Mouse (Mus musculus): Measurements from ENCODE around the gene Cep170b. TPM values are rescaled to one million over a fixed set of nuclear protein-coding genes. Genes with fewer than 3 reads are reported as not detected.

The Cep170b gene
- polyA plus RNA-seq, 1 experiment from 2014 or later: 8.5 TPM

DNA sequence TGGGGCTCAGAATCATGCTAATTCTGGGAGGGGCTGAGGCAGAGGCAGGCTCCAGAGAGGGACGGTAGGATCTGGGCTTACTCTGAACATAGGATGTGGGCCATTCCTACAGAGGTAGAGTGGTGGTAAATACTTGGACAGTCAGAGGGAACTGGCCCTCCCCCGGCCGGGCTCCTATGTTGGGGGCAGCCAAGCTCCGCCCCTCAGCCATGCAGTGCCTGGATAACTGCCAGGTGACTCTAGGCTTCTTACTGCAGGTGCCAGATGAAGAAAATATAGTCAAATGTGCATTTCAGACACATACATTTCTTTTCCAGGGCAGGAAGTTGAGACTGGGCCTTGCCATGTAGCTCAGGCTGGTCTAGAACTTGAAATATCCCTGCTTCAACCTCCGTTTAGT lies 43.2 kb upstream of the Cep170b start:
- H3K27ac ChIP-seq (ENCODE audit: low read depth, low read length): no peak overlapping the region
- WGBS: 66% methylated on average over 5 of the region's 5 CpGs
- no peak for DNase-seq (ENCODE audit: low spot score)

DNA sequence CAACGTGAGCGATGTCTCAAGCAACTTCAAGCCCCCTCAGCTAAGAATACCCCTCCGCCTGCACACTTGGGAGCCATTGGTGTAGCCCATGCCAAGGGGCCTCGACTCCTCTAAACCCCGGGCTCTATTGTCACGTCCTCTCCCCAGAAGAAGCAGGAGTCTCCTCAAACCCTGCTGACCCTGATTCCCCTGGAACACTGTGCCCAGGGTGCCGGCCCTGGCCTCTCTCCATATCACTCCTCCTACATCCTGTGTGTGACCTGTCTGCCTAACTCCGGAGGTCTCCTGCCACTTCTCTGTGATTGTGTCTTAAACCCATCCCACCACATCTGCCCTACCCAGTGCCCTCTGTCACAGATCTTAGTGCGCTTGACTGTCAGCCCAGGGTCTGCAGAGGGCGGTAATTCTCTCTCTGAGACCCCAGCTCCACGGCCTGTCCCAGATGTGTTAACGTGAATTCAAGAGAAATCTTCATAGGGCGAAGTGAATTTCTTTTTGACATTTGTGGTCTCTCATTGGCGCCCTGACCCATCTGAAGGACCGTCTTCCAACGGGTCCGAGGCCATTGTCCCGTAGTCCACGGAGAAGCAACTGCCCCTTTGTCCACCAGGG lies 42.2 kb upstream of the Cep170b start:
- peak overlapping the region; percentile 98 for H3K4me2 ChIP-seq (replicated peaks; ENCODE audit: low read depth, low read length)
- ATAC-seq (ENCODE audit: low FRiP score) (peak; percentile 22; the same call in 1 of the 2 replicates), DNase-seq (ENCODE audit: low spot score) (no peak)
- peaks cover 22% of the 10 kb centered on the region for H3K27me3 ChIP-seq (ENCODE audit: control insufficient read depth, insufficient read depth, low read length)
- peak overlapping the region; percentile 4; the same call in 1 of the 2 replicates for H3K27ac ChIP-seq (ENCODE audit: low read depth, low read length)
- no peaks in the 10 kb centered on the region for H3K9me3 ChIP-seq (ENCODE audit: control insufficient read depth, low read length)
- H3K4me1 ChIP-seq (replicated peaks; ENCODE audit: control insufficient read depth, insufficient read depth, low read length): peaks cover 7% of the 10 kb centered on the region
- no peaks in the 10 kb centered on the region for H3K36me3 ChIP-seq (ENCODE audit: control insufficient read depth, insufficient read depth, low read length)
- WGBS: 20% methylated on average over 19 of the region's 19 CpGs
- H3K4me3 ChIP-seq (ENCODE audit: low read depth, low read length): peak overlapping the region; percentile 48
- peak overlapping the region; percentile 40 for H3K9ac ChIP-seq (ENCODE audit: low read depth, low read length)

More for the DNA sequence above, 43.2 kb upstream of the Cep170b start:
- Histone ChIP-seq H3K4me2 (replicated peaks; ENCODE audit: low read depth, low read length) (no peak overlapping the region), H3K36me3 (ENCODE audit: control insufficient read depth, insufficient read depth, low read length) (no peaks in the 10 kb centered on the region), H3K9ac (ENCODE audit: low read depth, low read length) (no peak overlapping the region), H3K4me1 (replicated peaks; ENCODE audit: control insufficient read depth, insufficient read depth, low read length) (peaks cover 7% of the 10 kb centered on the region), H3K27me3 (ENCODE audit: control insufficient read depth, insufficient read depth, low read length) (peaks cover 22% of the 10 kb centered on the region), H3K9me3 (ENCODE audit: control insufficient read depth, low read length) (no peaks in the 10 kb centered on the region), H3K4me3 (ENCODE audit: low read depth, low read length) (no peak overlapping the region)
- ATAC-seq (ENCODE audit: low FRiP score): no peak

DNA sequence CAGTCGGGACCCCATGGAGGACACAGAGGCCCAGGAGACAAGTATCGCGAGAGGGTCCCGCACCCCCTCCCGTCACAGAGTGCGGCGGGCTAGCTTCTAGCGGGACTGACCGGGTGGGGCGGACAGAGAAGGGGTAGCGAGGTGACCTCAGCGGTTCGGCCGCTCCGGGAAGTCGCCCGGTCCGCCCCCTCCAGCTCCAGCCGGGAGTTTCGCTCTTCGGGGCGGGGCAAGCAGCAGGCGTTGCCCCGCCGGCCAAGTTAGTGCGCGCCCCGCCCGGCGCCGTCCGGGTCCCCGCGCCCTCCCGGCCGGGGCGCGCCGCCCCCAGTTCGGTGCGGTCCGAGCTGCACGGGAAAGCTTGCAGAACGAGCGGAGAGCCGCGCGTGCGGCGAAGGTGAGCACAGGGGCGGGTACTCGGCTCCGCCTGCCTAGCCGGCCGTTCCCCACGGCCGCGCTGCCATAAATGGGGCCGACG lies 41.7 kb upstream of the Cep170b start, which contains the start of gene Zbtb42:
Zbtb42 (plus strand) TSS at position 274 of the 472 bp plus-strand sequence.
- peaks cover 7% of the 10 kb centered on the region for H3K4me1 ChIP-seq (replicated peaks; ENCODE audit: control insufficient read depth, insufficient read depth, low read length)
- ATAC-seq (ENCODE audit: low FRiP score): peak; percentile 56

DNA sequence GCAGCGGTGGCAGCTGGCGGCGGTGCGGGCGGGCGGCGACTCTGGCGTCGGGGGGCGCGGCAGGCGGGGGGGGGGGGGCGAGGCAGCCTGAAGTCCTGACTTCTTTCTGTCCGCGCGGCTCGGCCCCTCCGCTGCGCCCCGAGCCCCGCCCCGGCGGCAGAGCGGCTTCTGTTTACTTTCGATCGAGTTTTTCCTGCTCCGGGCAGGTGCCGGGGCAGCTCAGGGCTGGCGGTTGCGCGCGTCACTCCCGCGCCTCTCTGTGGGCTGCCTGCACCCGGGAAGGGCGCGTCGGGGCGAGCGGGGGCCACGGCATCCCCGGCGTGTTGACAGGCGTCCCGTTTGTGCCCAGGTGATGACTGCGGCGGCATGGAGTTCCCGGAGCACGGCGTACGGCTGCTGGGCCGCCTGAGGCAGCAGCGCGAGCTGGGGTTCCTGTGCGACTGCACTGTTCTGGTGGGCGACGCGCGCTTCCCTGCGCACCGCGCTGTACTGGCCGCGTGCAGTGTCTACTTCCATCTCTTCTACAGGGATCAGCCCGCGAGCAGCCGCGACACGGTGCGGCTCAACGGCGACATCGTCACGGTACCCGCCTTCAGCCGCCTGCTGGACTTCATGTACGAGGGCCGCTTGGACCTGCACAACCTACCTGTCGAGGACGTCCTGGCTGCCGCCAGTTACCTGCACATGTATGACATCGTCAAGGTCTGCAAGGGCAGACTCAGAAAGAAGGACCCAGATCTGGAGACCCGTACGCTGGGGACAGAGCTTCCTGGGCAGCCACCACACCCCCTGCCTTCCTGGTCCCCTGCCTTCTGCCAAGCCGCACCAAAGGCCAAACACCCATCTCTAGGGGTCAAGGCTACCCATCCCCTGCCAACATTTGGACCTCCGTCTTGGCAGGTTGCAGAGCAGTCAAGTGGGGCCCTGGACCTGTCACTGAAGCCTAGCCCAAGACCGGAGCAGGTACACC lies 40.9 kb upstream of the Cep170b start:
- 0 out of 2 replicates have a peak, but pooled peaks have one; percentile 10 for ATAC-seq (ENCODE audit: low FRiP score)
- peak overlapping the region; percentile 42; the same call in 1 of the 2 replicates for H3K27ac ChIP-seq (ENCODE audit: low read depth, low read length)
- H3K4me3 ChIP-seq (ENCODE audit: low read depth, low read length): peak overlapping the region; percentile 48
- H3K9ac ChIP-seq (ENCODE audit: low read depth, low read length): peak overlapping the region; percentile 40
- H3K4me1 ChIP-seq (replicated peaks; ENCODE audit: control insufficient read depth, insufficient read depth, low read length): peaks cover 7% of the 10 kb centered on the region
- no peaks in the 10 kb centered on the region for H3K9me3 ChIP-seq (ENCODE audit: control insufficient read depth, low read length)
- H3K4me2 ChIP-seq (replicated peaks; ENCODE audit: low read depth, low read length): peak overlapping the region; percentile 98
- WGBS: 4% methylated on average over 69 of the region's 87 CpGs
- H3K27me3 ChIP-seq (ENCODE audit: control insufficient read depth, insufficient read depth, low read length): peaks cover 22% of the 10 kb centered on the region
- H3K36me3 ChIP-seq (ENCODE audit: control insufficient read depth, insufficient read depth, low read length): no peaks in the 10 kb centered on the region
- DNase-seq (ENCODE audit: low spot score): peak; percentile 59

More for the DNA sequence above, 41.7 kb upstream of the Cep170b start, which contains the start of gene Zbtb42:
- DNase-seq (ENCODE audit: low spot score): peak; percentile 84
- peak within 1 kb of the TSS; percentile 42 for H3K27ac ChIP-seq (ENCODE audit: low read depth, low read length)
- H3K27me3 ChIP-seq (ENCODE audit: control insufficient read depth, insufficient read depth, low read length): peaks cover 22% of the 10 kb centered on the region
- H3K36me3 ChIP-seq (ENCODE audit: control insufficient read depth, insufficient read depth, low read length): no peaks in the 10 kb centered on the region
- H3K4me3 ChIP-seq (ENCODE audit: low read depth, low read length): peak within 1 kb of the TSS; percentile 48
- no peaks in the 10 kb centered on the region for H3K9me3 ChIP-seq (ENCODE audit: control insufficient read depth, low read length)
- H3K9ac ChIP-seq (ENCODE audit: low read depth, low read length): peak within 1 kb of the TSS; percentile 40
- H3K4me2 ChIP-seq (replicated peaks; ENCODE audit: low read depth, low read length): peak within 1 kb of the TSS; percentile 98
- under 1% methylated on average over 47 of the region's 60 CpGs for WGBS

DNA sequence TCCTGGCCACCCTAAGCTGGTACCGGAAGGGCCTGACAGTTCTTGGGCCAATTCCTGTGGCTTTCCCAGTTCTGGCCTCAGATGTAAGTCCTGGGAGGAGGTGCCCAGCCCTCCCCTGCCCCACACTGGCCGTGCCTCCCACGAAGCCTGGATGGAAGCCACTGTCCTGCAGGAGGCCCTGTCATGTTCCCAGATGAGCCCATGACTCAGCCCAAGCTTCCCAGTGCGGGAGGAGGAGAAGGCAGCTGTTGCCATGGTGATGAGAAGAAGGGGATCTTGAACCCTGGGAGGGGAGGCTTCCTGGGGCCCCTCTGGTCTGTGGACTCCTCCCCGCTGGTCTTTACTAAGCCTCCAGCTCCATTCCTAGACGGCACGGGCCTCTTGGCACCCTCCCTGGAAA lies 36.9 kb upstream of the Cep170b start:
- peaks cover 22% of the 10 kb centered on the region for H3K27me3 ChIP-seq (ENCODE audit: control insufficient read depth, insufficient read depth, low read length)
- WGBS: 48% methylated on average over 7 of the region's 7 CpGs
- no peak for ATAC-seq (ENCODE audit: low FRiP score)

DNA sequence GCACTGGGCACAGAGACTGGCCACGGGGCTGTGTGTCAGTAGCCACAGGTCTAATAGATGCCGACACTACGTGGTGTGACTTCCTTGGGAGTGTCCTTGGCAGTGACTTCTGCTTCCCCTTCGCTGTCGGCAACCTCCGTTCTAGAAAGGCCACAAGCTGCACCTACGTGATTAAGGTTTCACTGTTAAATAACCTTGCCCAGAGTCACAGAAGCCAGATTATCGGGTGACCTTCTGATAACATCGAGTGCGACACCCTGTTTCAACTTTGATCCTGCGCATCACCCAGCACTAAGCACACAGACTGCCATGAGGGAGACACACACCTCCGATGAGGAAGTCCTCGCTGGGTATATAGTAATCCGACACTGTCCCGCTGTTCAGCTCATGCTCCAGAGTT lies 31.8 kb upstream of the Cep170b start:
- DNase-seq (ENCODE audit: low spot score) (no peak), ATAC-seq (ENCODE audit: low FRiP score) (no peak)
- H3K36me3 ChIP-seq (ENCODE audit: control insufficient read depth, insufficient read depth, low read length): no peaks in the 10 kb centered on the region
- H3K9ac ChIP-seq (ENCODE audit: low read depth, low read length): no peak overlapping the region
- WGBS: 78% methylated on average over 15 of the region's 15 CpGs
- no peak overlapping the region for H3K27ac ChIP-seq (ENCODE audit: low read depth, low read length)
- no peak overlapping the region for H3K4me2 ChIP-seq (replicated peaks; ENCODE audit: low read depth, low read length)
- H3K4me3 ChIP-seq (ENCODE audit: low read depth, low read length): no peak overlapping the region
- H3K9me3 ChIP-seq (ENCODE audit: control insufficient read depth, low read length): no peaks in the 10 kb centered on the region
- peaks cover 3% of the 10 kb centered on the region; the same call in 1 of the 2 replicates for H3K4me1 ChIP-seq (replicated peaks; ENCODE audit: control insufficient read depth, insufficient read depth, low read length)
- no peaks in the 10 kb centered on the region for H3K27me3 ChIP-seq (ENCODE audit: control insufficient read depth, insufficient read depth, low read length)

More for the DNA sequence above, 36.9 kb upstream of the Cep170b start:
- no peak overlapping the region for H3K9ac ChIP-seq (ENCODE audit: low read depth, low read length)
- H3K9me3 ChIP-seq (ENCODE audit: control insufficient read depth, low read length): no peaks in the 10 kb centered on the region
- H3K4me1 ChIP-seq (replicated peaks; ENCODE audit: control insufficient read depth, insufficient read depth, low read length): peaks cover 4% of the 10 kb centered on the region
- no peak overlapping the region for H3K4me3 ChIP-seq (ENCODE audit: low read depth, low read length)
- DNase-seq (ENCODE audit: low spot score): no peak
- no peak overlapping the region for H3K27ac ChIP-seq (ENCODE audit: low read depth, low read length)
- no peak overlapping the region for H3K4me2 ChIP-seq (replicated peaks; ENCODE audit: low read depth, low read length)
- no peaks in the 10 kb centered on the region for H3K36me3 ChIP-seq (ENCODE audit: control insufficient read depth, insufficient read depth, low read length)

DNA sequence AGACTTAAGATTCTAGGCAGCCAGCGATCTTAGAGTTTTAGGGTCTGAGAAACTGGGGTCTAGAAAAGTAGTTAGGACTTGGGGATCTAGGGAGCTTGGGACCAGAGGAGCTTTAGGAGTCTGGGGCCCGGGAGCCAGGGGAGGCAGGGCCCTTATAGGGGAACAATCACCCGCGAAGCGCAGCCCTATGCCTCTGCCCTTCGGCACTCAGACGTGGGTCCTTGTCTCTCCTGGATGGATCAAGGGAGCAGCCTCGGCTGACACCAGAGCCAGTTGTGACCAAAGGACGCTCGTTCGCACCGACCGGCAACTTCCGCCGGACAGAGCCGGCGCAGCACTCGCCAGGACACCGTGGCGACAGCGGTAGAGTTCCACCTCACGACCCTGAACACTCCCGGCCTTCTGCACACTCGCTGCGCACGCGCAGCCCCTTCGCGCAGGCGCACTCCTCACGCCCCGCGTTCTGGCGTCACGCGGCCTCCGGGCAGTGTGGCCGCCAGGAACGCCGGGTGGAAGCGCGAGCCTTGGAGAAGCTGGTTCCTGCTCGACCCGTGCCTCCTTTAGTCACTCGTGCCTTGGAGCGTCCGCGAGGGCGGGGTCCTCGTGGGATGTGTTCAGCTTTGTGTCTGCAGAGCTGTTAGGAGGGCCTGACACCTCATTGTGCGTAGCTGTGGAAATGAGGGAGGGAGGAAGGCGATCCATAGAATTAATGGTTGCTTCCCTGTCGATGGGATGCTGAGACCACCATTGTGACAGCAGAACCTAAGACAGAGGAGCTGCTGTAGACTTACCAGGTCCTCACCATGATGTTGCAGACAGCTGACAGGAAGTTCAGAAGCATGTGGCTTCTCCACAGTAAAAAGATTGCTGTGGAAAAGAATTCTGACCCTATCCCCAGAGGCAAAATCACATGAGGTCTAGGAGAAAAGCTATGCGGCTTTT lies 26.8 kb upstream of the Cep170b start:
- peaks cover 3% of the 10 kb centered on the region; the same call in 1 of the 2 replicates for H3K4me1 ChIP-seq (replicated peaks; ENCODE audit: control insufficient read depth, insufficient read depth, low read length)
- H3K27me3 ChIP-seq (ENCODE audit: control insufficient read depth, insufficient read depth, low read length): no peaks in the 10 kb centered on the region; the same call in 1 of the 2 replicates
- H3K36me3 ChIP-seq (ENCODE audit: control insufficient read depth, insufficient read depth, low read length): no peaks in the 10 kb centered on the region
- ATAC-seq (ENCODE audit: low FRiP score) (peak; percentile 96), DNase-seq (ENCODE audit: low spot score) (peak; percentile 98)
- no peaks in the 10 kb centered on the region for H3K9me3 ChIP-seq (ENCODE audit: control insufficient read depth, low read length)
- peak overlapping the region; percentile 88 for H3K9ac ChIP-seq (ENCODE audit: low read depth, low read length)
- H3K4me2 ChIP-seq (replicated peaks; ENCODE audit: low read depth, low read length): peak overlapping the region; percentile 83
- H3K4me3 ChIP-seq (ENCODE audit: low read depth, low read length): peak overlapping the region; percentile 62
- peak overlapping the region; percentile 79 for H3K27ac ChIP-seq (ENCODE audit: low read depth, low read length)
- 3% methylated on average over 54 of the region's 54 CpGs for WGBS

DNA sequence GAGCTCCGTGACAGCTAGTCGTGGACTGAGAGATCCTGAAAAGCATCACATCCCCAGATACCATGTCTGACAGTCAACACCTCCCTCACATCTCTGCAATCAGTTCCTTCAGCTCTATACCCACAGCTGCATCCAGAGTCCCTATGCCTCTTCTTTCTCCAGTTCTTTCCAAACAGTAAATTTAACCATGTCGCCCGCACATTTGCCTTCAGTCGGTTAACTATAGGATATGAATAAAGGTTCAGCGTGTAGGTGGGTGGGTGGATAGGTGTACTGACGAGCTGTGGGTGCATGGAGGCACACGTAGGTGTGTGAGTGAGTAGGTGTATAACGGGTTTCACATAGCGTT lies 26.2 kb upstream of the Cep170b start:
- Histone ChIP-seq H3K4me3 (ENCODE audit: low read depth, low read length) (peak overlapping the region; percentile 62), H3K36me3 (ENCODE audit: control insufficient read depth, insufficient read depth, low read length) (no peaks in the 10 kb centered on the region), H3K27ac (ENCODE audit: low read depth, low read length) (peak overlapping the region; percentile 79), H3K4me1 (replicated peaks; ENCODE audit: control insufficient read depth, insufficient read depth, low read length) (peaks cover 3% of the 10 kb centered on the region; the same call in 1 of the 2 replicates), H3K9me3 (ENCODE audit: control insufficient read depth, low read length) (no peaks in the 10 kb centered on the region), H3K4me2 (replicated peaks; ENCODE audit: low read depth, low read length) (peak overlapping the region; percentile 83), H3K9ac (ENCODE audit: low read depth, low read length) (peak overlapping the region; percentile 88), H3K27me3 (ENCODE audit: control insufficient read depth, insufficient read depth, low read length) (no peaks in the 10 kb centered on the region; the same call in 1 of the 2 replicates)
- 84% methylated on average over 10 of the region's 10 CpGs for WGBS
- ATAC-seq (ENCODE audit: low FRiP score) (peak; percentile 10; the same call in 1 of the 2 replicates), DNase-seq (ENCODE audit: low spot score) (no peak)

Data from hindbrain, embryonic 11.5 days (tissue).